Mouse (Mus musculus): ENCODE data around the gene Mdga1. TPM values are rescaled to one million over a fixed set of nuclear protein-coding genes. Genes with fewer than 3 reads are reported as not detected.
A peak's percentile ranks its signal among the peaks of the same experiment; 100 is the strongest.

Mdga1 gene
- total RNA-seq, 2 experiments from 2014 or later: 58.1 to 60.2 TPM

- no peak for DNase-seq (ENCODE audit: extremely low spot score in 1 of 2, low spot score in 2 of 2)
- intact Hi-C loops (cut with DNase I): no loop called here
Measured at GRCm38 (mm10) chr17:29864440-29864839, 105.4 kb downstream of the Mdga1 start.

GRCm38 (mm10) chr17:29859788-29860283 lies 110.1 kb downstream of the Mdga1 start:
- DNase-seq (ENCODE audit: extremely low spot score in 1 of 2, low spot score in 2 of 2): no peak
- intact Hi-C loops (cut with DNase I): no loop called here

DNA sequence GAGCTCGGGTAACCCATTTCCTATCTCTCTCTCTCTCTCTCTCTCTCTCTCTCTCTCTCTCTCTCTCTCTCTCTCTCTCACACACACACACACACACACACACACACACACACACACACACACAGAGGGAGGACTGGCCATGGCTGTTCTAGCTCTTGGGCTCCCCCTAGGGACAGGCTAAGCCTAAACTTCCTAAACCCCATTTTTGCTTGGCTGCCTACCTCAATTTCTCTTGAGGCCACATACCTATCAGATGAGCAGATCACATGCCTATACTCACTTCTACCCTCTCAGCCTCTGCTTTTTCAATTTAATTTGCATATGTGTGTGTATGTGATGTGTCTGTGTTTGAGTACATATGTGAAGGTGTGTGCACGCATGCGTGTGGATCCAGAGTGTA lies 111.1 kb downstream of the Mdga1 start:
- DNase-seq (ENCODE audit: extremely low spot score in 1 of 2, low spot score in 2 of 2): peak in 1 of 2 experiments; percentile 61
- intact Hi-C loops (cut with DNase I): no loop called here

DNA sequence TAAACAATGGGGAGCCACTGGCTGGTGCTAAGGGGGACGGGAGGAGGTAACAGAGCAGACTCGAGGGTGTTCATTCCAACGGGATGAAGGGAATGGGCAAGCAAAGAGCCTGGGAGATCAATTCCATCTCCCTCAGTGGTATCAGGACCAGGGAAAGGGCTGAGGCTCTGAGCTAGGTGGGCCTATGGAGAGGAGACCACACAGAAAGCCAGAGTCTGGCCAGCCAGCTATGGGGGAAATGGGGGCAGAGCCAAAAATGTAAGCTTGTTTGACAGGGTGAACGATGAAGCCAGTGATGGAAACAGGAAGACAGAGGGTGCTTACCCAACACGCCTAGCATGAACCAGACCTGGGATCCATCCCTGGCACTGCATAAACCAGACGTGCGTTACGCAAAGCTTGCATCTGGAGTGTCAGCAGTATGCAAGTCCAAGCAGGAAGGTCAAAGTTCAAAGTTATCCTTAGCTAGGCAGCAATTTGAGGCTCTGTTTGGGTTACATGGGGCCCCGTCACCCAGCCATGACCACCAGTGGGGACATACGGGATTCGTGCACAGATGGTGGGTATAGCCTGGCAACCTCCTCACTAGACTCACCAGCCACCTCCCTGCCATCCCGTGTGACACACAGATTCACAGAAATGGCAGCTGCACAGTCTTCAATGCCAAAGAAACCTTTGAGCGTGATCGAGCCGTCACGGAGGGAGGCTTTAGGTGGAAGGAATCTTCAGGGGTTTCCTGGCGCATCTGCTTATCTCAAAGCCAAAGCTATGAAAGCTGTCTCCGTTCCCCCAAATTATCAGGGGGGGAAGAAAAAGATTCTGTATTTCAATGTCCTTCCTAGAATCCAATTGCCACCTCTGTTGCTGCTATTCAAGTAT lies 113.9 kb downstream of the Mdga1 start:
- intact Hi-C loops (cut with DNase I): no loop called here
- DNase-seq (ENCODE audit: extremely low spot score in 1 of 2, low spot score in 2 of 2): no peak

DNA sequence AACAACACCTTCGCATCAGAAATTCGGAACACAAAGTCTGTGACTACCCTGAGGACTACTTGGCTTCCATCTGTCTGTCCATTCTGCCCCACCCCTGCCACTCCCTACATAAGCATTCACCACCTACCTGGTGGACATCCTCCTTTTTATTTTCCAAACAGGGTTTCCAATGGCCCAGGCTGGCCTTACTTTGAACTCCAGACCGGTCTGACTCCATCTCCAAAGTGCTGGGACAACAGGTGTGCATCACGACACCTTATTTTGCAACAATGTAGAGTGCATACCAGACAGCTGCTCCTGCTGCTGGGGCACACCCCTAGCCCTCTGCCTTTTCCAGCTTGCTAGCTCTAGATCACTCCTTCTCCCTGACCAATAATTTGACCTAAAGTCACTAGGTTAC lies 115.1 kb downstream of the Mdga1 start:
- intact Hi-C loops (cut with DNase I): no loop called here

DNA sequence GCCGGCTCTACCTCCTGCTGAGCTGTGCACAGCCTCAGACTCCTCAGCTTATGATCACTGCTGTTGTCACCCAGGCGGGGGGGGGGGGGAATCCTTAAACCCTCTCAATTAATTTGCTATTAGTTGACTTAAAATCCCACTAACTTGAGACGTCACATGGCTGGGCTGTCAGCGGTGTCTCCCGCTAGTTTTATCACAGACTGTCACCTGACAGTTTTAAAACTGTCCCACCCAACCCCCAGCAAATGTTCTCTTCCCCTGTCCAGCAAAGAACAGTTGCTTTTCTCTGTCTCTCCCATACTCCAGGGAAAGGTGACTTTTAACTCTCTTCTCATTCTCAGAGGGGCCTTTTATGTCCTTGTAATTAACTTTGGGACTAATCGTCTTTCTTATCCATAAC lies 115.5 kb downstream of the Mdga1 start:
- intact Hi-C loops (cut with DNase I): no loop called here
- no peak for DNase-seq (ENCODE audit: extremely low spot score in 1 of 2, low spot score in 2 of 2)

More for the DNA sequence above, 115.1 kb downstream of the Mdga1 start:
- no peak for DNase-seq (ENCODE audit: extremely low spot score in 1 of 2, low spot score in 2 of 2)

GRCm38 (mm10) chr17:29852846-29853486 lies 116.9 kb downstream of the Mdga1 start:
- peak in 1 of 2 experiments; percentile 49 for DNase-seq (ENCODE audit: extremely low spot score in 1 of 2, low spot score in 2 of 2)

GRCm38 (mm10) chr17:29849436-29849797 lies 120.5 kb downstream of the Mdga1 start:
- no peak for DNase-seq (ENCODE audit: extremely low spot score in 1 of 2, low spot score in 2 of 2)
- intact Hi-C loops (cut with DNase I): no loop called here

More at GRCm38 (mm10) chr17:29852846-29853486, 116.9 kb downstream of the Mdga1 start:
- intact Hi-C loops (cut with DNase I): no loop called here

DNA sequence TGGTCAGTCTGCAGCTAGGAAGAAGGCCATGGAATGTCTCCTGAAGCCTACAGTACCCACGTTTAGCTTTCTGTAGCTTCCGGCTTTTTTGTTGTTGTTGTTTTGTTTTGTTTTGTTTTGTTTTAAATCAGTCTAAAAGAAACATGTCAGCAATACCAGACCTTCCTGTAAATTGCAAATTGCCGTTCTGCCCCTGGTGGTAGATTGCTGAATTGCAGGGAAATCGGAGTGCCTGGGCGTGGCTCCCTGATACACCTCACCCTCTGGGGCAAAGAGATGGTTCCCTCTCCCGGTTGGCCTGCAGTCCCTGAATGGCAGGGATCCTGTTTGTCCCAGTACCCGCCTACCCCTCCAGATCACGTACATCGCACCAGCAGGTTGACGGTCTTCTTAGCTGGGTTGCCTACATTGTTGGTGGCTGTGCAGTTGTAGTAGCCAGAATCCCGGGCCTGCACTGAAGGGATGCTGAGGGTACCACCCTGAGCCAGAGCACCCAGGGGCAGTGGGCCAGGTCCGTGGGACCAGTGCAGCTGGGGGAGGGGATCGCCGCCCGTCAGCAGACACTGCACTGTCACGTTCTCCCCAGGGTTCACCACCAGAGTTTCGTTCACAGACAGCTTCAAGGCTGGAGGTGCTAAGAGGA lies 121.0 kb downstream of the Mdga1 start:
- intact Hi-C loops (cut with DNase I): no loop called here
- DNase-seq (ENCODE audit: extremely low spot score in 1 of 2, low spot score in 2 of 2): peak; percentile 30 to 57

- intact Hi-C loops (cut with DNase I): no loop called here
- no peak for DNase-seq (ENCODE audit: extremely low spot score in 1 of 2, low spot score in 2 of 2)
Measured at GRCm38 (mm10) chr17:29847291-29847690, 122.6 kb downstream of the Mdga1 start.

- intact Hi-C loops (cut with DNase I): no loop called here
- DNase-seq (ENCODE audit: extremely low spot score in 1 of 2, low spot score in 2 of 2): no peak
Measured at GRCm38 (mm10) chr17:29846284-29846683, 123.6 kb downstream of the Mdga1 start.

DNA sequence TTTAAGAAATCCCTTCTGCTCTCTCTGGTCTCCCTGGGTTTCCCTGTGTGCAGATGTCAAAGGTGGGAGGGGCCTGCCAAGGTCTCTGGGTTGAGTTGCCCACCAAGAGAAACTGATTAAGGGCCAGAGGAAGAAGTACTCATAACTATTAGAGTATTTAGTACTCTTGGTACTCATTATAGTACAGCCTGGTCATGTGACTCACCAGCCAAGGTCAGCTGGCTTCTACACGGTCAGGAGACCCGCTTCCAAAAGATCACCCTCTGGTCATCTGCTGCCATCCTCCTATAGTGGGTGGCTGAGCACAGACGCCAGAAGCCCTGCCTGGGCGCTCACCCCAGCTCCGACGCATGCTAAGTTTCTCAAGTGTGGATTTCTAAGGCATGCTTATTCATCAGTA lies 124.9 kb downstream of the Mdga1 start:
- no peak for DNase-seq (ENCODE audit: extremely low spot score in 1 of 2, low spot score in 2 of 2)
- intact Hi-C loops (cut with DNase I): no loop called here

DNA sequence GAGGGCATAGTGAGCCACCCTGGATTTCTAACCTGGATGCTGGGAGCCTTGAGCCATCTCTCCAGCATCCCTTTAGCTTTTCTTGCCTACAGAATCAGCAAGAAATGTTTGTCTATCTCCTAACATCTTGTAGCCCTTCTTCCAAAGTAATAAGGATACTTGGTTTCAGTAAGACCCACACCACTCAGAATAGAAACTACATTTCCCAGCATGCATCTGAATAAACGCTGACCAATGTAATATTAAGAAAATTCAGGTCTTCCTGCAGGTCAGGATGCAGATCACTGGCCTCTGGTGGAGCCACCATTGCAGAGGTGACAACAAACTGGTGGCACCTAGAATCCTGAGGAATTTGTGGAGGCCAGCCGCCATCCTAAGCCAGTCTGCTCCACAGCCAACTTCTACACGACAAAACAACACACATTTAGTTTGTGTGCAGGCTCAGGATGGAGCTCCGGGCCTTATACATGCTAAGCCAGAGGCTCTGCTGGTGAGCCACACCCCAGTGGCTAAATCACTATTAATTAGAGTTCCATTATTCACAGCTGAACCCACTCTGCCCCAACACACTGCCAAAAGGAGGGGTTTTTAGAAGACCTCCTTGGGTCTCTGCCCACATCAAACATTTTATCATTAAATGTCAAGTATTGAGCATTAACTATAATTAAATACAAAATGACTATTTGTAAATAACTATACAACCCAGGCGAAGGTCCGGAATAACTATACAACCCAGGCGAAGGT lies 126.3 kb downstream of the Mdga1 start:
- no peak for DNase-seq (ENCODE audit: extremely low spot score in 1 of 2, low spot score in 2 of 2)
- intact Hi-C loops (cut with DNase I): no loop called here

DNA sequence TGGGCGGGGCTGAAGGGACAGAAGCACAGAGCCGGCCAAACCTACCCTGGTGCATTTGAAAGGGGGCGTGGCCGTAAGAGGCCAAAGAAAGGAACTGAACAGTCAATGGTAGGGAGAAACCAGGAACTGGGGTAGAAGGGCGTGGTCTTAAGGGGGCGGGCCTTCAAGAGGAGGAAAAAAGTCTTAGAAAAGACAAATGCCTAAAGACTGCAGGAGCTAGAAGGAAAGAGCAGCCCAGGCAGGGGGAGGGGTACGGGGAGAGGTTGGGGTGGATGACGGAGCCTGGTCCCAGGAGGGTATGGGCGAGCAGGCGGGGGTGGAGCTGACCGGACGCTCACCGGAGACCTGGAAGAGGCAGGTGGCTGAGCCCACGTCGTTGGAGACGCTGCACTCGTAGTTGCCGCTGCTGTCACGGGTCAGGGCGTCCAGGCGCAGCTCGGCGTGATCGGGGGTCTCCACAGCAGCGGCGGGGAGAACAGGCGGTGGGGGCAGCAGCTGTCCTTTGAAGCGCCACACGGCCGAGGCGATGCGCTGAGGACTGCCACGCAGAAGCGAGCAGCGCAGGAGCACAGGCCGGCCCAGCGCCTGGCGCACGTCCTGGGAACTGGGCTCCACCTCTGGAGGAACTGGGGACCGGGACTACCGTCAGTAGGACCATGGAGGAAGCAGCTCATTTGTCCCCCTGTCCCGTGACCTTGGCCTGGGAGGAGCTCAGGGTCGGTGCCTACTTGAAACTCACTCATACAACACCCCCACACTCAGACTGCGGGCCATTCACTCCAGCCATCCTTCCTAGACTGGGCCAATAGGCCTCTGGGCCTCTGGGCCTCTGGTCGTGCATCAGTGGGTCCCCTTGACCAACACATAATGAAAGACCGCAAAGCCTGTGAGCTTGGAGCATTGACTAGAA lies 127.9 kb downstream of the Mdga1 start:
- intact Hi-C loops (cut with DNase I): no loop called here

DNA sequence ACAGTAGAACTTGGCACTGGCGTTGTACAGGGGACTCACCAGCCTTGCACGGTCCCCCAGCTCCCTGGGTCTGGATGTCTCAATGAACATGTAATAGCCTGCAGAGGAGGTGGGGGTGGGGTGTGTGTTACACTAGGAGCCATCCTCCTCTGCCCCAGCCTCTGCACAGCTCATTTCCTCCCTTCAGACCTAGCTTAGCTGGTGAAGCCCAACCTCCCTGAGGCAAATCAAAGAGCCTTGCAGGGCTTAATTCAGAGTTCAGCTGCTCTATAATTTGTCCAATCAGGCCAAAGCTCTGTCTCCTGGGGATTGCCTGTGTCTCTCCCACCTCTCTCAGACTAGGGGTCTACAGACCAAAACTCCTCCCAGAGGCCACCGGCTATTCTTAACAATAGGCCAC lies 131.9 kb downstream of the Mdga1 start:
- no peak for DNase-seq (ENCODE audit: extremely low spot score in 1 of 2, low spot score in 2 of 2)
- intact Hi-C loops (cut with DNase I): no loop called here

More for the DNA sequence above, 127.9 kb downstream of the Mdga1 start:
- peak in 1 of 2 experiments; percentile 53 for DNase-seq (ENCODE audit: extremely low spot score in 1 of 2, low spot score in 2 of 2)

- intact Hi-C loops (cut with DNase I): no loop called here
Measured at GRCm38 (mm10) chr17:29837441-29837840, 132.4 kb downstream of the Mdga1 start.

DNA sequence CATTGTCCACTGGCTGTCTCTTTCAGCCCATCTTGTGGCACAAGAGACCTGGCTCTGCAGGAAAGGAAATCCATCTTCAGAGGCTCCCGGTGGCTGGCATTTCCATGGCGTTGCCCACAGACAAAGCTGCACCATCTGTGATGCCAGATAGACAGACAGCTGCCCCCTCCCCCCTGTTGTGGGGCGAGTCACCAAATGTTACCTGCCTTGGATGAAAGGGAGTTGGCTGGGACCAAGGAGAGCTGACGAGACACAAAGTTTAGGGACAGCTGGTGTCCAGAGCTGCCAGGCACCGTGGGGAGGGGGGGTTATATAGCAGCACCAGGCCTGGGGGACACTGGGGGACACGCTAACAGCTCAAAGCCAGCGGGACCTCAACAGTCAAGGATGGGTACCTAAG lies 135.1 kb downstream of the Mdga1 start:
- intact Hi-C loops (cut with DNase I): no loop called here
- DNase-seq (ENCODE audit: extremely low spot score in 1 of 2, low spot score in 2 of 2): no peak

More at GRCm38 (mm10) chr17:29837441-29837840, 132.4 kb downstream of the Mdga1 start:
- no peak for DNase-seq (ENCODE audit: extremely low spot score in 1 of 2, low spot score in 2 of 2)

DNA sequence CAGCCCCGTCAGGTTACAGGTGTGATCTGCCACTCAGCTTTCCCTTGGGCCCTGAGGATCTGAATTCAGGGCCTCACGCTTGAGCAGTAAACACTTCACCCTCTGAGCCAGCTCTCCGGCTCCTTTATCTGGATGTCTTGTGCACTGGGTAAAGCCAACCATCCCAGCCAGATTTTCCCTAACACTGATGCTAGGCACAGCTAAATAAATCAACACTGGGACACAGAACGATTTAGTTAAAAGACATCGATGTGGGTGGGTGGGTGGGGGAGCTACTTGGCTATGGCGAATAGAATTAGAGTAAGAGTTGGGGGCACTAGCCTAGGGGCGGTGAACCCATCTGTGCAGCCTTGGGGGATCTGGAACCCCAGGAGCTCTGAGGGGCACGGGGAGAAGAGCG lies 135.6 kb downstream of the Mdga1 start:
- intact Hi-C loops (cut with DNase I): no loop called here
- DNase-seq (ENCODE audit: extremely low spot score in 1 of 2, low spot score in 2 of 2): no peak

Data from left cerebral cortex, postnatal 10 days (tissue).